Mouse (Mus musculus) central nervous system, embryonic 11.5 days (tissue): ENCODE results near the gene Tmem253. TPM values are rescaled to one million over a fixed set of nuclear protein-coding genes. Genes with fewer than 3 reads are reported as not detected.

Experiments used
- polyA plus RNA-seq: library from polyadenylated mRNA; depleted of rRNA; stranded (reverse); fragments of >200 nt; gene quantifications from 2 replicates; pipeline ENCODE4 v1.2.3, GENCODE M21; 2012; rRNA removed

Gene Tmem253
- 1.6 and 1.7 TPM in 2 replicates for polyA plus RNA-seq

DNA sequence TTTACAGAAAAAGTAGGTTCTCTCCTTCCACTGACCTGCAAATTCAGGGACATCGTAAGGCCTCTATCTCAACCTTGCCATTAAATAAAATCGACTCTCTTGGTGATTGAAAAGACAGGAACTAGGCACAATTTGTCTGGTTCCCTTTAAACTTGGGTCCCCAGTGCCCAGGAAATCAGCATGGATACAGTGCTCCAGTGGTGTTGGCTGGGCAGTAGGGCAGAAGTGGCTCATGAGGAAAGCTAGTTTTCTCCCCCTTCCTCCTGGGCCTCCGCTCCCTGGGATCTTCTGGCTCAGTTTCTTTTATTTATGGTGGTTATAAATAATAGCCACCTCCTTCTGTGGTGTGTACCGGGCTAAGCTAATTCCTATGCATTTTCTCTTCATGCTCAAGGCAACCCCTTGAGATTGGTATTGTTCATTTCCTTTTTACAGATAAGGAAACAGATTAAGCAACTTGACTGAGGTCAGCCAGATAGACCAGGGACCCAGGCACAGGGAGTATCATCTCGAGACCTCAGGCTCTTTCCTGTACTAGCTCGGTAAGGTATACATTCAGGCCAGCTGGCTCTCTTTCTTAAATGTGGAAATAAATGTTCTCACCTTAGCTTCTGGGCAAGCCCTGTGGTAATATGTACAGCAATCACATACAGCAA, at the start of gene Tmem253:
Tmem253 (plus strand) TSS at position 214 of the 656 bp plus-strand sequence.

GRCm38 (mm10) chr14:51984247-51985231, 30.9 kb upstream of the Tmem253 start, which contains the start of gene Arhgef40:
Arhgef40 (plus strand) TSS chr14:51984719.

GRCm38 (mm10) chr14:52020486-52021137, 5.2 kb downstream of the Tmem253 start, which contains the start of gene Zfp219:
Zfp219 (minus strand) TSS chr14:52020733.

DNA sequence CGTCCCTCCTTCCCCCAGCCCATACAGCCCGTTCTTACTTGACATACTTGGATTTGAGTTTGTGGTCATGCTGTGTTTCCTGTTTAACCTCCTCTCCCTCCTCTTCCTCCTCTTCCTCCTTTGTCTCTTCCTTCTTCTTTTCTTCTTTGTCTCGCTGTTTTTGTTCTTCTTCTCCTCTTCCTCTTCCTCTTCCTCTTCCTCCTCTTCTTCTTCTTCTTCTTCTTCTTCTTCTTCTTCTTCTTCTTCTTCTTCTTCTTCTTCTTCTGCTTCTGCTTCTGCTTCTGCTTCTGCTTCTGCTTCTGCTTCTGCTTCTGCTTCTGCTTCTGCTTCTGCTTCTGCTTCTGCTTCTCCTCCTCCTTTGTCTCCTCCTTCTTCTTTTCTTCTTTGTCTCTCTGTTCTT, 26.9 kb downstream of the Tmem253 start, which contains the start of gene Olfr221:
Olfr221 (minus strand) TSS at position 101 of the 400 bp plus-strand sequence.

Other genes starting within 250 kb of the Tmem253 start
- not detected in 2 replicates for gene Ang4, start 242.1 kb upstream of the Tmem253 start, polyA plus RNA-seq
- gene AY358078, start 215.6 kb upstream of the Tmem253 start, polyA plus RNA-seq = not detected in 2 replicates
- 1.4 and 2.7 TPM in 2 replicates for gene Ear6, start 162.0 kb upstream of the Tmem253 start, polyA plus RNA-seq
- 40.3 and 57.0 TPM in 2 replicates for gene Mettl17, start 130.8 kb upstream of the Tmem253 start, polyA plus RNA-seq
- 3.3 and 3.7 TPM in 2 replicates for gene Slc39a2, start 122.8 kb upstream of the Tmem253 start, polyA plus RNA-seq
- 10.3 and 13.9 TPM in 2 replicates for gene Ndrg2, start 101.5 kb upstream of the Tmem253 start, polyA plus RNA-seq
- not detected in 2 replicates for gene Tppp2, start 97.2 kb upstream of the Tmem253 start, polyA plus RNA-seq
- not detected in 2 replicates for gene Rnase13, start 92.9 kb upstream of the Tmem253 start, polyA plus RNA-seq
- gene Arhgef40, start 30.9 kb upstream of the Tmem253 start, polyA plus RNA-seq = 94.3 and 142 TPM in 2 replicates
- 172 and 232 TPM in 2 replicates for gene Zfp219, start 5.1 kb downstream of the Tmem253 start, polyA plus RNA-seq
- not detected in 2 replicates for gene Olfr221, start 26.8 kb downstream of the Tmem253 start, polyA plus RNA-seq
- 691 and 1,274 TPM in 2 replicates for gene Hnrnpc, start 88.4 kb downstream of the Tmem253 start, polyA plus RNA-seq
- gene Rpgrip1, start 95.0 kb downstream of the Tmem253 start, polyA plus RNA-seq = 0.92 and 2.0 TPM in 2 replicates
- 88.7 and 139 TPM in 2 replicates for gene Supt16, start 181.8 kb downstream of the Tmem253 start, polyA plus RNA-seq
- gene Chd8, start 242.1 kb downstream of the Tmem253 start, polyA plus RNA-seq = 74.1 and 82.3 TPM in 2 replicates